Mouse (Mus musculus): ENCODE data around the gene Ankrd63.

The Ankrd63 gene

DNA sequence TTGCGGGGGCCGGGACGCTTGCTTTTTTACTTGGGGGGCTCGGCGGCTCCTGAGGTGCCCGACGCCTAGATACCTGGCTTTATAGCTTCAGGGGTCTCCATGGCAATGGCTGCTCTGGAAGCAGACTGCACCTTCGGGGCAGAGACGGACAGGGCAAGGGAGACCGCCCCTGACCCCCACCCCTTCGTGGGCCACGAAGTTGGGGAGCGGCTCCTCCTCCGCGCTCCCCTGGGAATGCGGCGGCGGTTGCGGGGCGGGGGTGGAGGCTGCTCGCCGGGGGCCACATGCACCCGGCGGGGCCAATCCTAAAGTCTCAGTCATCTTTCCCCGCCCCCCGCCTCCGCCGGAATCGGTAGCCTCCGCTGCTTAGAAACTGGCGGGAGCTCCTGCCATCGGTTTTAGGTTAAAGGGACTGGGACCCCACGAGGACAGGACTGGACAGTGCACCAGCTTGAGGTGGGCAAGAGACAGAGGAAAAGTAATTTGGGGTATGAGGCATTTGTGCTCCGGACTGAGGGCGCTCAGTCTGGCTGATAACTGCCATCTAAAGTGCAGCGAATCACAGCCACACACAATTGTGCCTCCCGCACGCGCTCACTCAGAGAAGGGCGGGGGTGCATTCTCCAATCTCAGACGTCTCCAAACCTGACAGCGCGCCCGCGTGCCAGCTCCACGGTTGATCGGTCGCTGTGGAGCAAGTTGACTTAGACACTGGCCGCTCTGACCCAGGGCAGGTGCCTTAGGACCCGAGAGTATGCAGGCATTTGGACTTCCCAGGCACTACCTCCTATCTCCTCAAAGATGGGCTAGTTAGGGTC is at the start of gene Ankrd63:
Ankrd63 (minus strand) TSS at position 51 of the 818 bp plus-strand sequence.
- in situ Hi-C loops (cut with MboI) = no loop called here

DNA sequence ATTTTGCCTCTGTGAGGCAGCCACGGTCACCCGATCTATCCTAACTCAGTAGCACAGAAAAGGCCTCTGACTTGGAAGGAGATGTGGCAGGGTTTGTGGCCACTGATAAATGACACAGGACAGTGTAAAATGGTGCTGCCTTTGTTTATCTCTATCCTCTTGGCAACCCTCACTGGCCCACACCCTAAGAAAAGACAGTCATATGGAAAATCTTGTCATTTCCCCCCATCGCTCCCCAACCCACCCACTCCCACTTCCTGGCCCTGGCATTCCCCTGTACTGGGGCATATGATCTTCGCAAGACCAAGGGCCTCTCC is 49.0 kb upstream of the Ankrd63 start:
- in situ Hi-C loops (cut with MboI) = loop anchor here (10.0 to 25.0 kb wide), 2 partner anchors 135 to 268 kb away; no protein-coding TSS in a partner anchor

DNA sequence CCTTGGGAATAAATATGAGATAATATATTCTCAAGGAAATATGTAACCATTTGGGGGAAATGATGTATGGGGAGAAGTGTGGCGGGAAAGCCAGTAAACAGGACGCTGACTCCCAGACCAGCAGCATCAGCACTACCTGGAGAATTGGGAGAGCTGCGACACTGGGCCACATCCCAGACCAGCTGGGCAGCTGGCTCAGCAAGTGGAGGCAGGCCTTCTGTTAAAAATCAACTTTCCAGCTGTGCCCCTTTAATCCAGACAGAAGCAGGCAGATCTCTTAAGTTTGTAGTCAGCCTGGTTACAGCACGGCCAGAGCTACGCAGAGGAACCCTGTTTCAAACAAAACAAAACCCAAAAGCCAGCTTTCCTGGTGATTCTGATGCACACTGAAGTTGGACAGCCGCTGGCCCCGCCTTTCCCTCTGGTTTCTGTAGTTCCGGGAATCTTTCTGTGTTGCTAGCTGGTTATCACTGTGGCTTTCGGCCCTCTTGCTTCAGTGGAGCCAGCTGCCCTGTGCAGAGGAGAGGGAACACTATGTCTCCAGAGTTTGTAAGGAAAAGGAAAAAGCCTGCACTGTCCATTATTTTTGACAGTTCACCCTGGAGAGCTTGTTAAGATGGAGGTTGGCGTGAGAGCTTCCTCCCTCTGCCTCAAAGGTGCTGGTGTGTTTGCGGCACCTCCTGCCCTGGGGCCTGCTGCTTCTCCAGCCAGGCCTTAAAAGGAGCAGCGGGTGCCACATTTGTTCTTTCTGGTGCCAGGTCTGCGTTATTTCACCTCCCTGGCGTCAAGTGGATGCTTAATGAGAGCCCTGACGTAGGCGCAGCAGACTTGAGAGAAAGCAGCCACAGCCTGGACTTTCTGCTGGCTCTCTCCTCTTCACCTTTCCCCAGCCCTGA is 48.4 kb upstream of the Ankrd63 start:
- in situ Hi-C loops (cut with MboI) = loop anchor here (10.0 to 25.0 kb wide), 2 partner anchors 135 to 267 kb away; no protein-coding TSS in a partner anchor

DNA sequence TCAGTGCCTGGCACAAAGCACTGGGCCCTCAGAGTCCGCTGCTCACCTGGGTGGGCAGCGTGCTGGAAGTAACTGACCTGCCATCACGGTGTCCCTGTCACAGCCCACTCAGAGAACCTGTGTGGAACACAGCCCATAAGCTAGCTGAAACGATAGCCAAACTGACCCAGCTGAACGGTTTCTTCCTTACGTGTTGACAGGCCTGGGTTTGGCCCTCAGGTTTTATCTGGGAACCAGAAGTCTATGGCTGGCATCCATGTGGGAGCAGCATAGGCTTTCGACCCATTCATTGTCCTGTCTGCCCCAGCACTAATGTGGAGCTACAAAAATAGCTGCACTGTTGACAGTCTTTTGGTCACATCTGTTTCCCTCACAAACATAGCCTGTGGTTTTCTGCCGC is 46.7 kb upstream of the Ankrd63 start:
- in situ Hi-C loops (cut with MboI) = loop anchor here (10.0 to 25.0 kb wide), 2 partner anchors 137 to 266 kb away; no protein-coding TSS in a partner anchor

DNA sequence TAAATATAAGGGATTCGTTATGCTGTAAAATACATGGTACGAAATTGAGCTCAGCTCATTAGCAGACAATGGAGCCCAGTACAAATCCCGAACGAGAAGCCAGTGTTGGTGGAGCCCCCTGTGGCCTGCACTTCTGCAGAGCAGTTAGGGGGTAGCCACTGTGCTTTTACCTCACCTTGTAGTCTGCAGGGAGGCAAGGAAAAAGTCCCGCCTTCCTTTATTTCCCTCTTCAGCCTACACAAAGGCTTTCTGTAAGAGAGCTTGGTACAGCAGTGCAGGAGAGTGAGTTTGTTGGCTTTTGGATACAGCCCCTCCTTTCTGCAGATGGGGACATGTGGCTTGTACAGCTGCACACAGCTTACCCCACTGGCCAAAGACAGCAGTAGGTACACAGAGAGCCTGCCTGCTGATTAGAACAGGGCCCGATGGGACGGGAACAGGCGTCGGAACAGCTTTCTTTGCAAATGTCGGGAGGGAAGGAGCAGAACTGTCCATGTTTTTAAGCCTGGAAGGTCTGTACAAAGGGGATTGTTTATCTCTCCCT is 45.6 kb upstream of the Ankrd63 start:
- in situ Hi-C loops (cut with MboI) = no loop called here

DNA sequence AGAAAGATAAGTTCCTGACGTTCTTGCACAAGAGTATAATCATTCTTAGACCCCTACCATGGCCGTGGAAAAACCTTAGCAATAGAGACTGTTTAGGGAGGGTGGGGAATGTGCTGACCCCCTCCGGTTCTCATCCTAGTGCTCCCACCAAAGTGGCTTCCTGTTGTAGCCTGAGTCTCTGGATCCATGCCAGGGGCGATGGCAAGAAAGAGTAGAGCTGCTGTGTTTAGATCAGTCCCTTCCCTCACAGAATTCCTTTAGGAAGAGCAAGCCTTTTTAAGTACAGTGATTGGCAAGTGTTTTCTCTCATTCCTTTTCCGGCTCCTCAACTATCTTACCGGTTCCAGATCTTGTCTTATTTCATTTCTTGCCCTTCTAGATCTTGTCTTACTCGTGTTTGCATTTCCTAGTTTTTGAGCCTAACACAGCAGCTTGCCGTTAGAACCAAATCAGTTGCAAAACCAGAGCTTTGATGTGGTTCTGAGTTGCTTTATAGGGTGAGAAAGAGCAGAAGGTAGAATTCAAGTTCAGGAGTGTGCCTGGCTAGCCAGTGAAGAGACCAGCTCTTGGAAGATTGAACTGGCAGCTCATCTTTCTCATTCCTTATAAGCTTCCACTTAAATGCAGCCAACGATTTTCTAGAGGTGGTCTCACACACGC is 43.7 kb upstream of the Ankrd63 start:
- in situ Hi-C loops (cut with MboI) = no loop called here

DNA sequence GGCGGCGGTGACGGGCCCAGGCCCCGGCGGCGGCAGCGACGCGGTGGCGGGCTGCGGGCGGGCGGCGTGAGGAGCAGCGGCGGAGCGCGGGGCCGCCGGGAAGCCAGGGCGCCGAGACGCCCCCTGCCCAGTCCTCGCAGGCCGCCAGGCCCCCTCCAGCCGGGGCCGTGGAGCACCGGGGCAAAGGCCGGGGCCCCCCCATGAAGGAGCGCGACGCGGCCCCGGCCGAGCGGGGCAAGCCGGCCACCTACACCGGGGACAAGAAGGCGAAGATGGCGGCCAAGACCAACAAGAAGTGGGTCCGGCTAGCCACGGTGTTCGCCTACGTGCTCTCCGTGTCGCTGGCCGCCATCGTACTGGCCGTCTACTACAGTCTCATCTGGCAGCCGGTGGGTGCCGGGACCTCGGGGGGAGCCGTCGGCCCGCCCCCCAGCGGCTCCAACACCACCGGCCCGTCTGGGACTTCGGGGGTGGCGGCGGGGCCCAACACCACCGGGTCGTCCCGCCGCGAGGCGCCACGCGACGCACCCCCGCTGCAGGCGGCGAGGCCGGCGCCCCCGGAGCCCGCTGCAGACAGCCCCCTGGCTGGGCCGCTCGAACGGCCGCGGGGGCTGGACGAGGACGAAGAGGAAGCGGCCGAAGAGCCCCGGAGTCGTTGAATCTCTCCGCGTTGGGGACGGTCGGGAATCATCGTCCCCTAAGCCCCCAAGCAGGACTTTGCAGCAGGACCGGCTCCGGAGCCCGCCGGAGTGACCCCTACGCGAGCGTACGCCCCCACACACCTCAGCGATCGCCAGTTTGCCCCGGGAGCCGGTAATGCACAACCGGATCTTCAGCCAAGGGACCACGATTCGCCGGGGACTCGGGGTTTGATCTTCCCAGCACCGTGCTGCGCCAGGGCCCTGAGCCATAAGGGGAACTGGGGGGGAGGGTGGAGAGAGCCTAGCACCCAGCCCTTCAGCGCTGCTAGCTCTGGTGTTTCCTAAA is 42.4 kb upstream of the Ankrd63 start:
- in situ Hi-C loops (cut with MboI) = no loop called here

DNA sequence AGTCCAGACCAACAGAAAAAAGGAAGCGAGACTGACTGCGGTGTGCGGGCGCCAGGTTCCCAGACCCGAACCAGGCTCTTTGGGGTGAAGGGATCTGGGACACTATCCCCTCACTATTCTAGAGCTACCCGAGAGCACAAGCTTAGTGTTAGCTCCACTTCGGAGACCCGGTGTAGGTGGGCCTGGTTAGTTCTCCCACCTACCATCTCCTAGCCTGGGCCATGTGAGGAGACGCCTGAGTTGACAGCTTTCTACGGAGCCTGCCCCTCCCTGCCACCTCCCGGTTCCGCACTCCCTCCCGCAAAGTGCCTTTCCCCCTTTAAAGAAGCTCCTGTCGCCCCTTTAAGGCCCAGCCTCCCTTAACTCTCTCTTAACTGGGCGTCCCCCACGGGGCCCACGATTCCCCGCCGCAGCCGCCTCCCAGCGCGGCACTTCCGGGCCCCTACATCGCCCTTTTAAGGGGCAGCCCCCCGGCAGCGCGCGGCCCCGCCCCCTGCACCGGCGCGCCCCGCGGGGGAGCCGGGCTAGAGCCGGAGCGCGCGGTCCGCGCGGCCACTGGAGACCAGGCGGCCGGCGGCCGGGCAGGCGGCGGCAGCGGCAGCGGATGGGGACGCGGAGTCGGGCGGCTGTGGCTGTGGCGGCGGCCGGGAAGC is 41.6 kb upstream of the Ankrd63 start, which contains the start of gene Inafm2:
Inafm2 (plus strand) TSS at position 527 of the 653 bp plus-strand sequence.
- in situ Hi-C loops (cut with MboI) = no loop called here

DNA sequence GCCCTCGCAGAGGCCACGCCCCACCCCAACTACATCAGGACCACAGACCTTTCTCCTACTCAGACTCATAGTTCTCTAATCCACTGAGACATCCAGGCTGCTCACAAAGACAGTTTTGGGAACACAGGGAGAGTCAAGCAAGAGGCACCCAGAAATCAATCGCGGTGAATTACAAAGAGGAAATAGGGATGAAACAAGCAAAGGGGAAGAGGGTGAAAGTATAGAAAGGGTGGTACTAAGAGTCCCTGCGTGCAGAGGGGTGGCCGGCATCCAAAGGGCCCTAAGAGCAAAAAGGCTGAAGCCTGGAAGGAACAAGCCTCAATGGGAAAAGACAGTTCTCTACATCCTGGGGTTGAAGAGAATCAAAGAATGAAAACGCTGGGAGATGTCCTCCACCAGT is 40.9 kb upstream of the Ankrd63 start:
- in situ Hi-C loops (cut with MboI) = no loop called here

DNA sequence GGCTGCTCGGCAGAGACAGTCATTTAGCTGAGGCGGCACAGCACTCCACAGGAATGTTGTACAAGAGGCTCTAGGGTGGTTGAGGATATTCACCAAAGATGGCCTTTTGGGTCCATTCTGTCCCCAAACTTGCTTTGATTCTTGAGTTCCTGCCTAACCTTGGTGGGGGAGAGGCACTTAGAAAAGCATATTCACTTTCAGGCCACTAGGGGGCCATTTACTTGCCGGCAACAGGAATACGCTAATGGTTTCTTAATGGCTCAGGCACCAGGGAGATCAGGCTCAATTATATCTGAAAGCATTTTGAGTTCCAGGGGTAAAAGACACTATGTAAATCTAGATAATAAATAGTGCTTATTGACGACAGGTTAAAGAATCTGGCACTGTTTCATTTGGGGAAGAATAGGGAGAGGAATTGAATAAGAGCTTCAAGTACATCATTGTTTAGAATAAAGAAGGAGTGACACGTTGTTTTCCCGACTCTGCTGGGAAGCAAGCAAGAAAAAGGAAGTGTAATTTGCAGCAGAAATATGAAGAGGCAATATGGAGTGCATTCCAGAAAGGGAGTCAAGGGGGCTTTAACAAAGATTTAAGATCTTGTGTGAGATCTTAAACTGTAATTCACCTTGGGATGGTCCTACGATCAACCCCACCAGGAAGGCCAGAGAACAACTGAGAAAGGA is 39.6 kb upstream of the Ankrd63 start:
- in situ Hi-C loops (cut with MboI) = no loop called here

DNA sequence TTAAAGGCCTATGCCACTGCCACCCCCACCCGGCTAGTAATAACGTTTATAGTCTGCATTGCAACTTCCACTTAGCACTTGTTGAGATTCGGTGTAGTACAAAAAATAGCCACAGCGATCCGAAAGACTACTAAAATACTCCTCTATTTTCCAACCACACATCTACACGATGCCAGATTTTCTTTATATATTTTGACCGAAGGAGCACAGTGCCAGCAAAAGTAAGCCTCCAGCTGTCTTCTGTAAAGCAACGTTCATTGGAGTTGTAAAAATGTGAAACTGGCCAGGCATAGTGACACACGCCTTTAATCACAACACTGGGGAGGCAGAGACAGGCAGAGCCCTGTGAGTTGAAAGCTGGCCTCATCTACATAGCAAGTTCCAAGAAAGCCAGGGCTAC is 37.4 kb upstream of the Ankrd63 start:
- in situ Hi-C loops (cut with MboI) = no loop called here

DNA sequence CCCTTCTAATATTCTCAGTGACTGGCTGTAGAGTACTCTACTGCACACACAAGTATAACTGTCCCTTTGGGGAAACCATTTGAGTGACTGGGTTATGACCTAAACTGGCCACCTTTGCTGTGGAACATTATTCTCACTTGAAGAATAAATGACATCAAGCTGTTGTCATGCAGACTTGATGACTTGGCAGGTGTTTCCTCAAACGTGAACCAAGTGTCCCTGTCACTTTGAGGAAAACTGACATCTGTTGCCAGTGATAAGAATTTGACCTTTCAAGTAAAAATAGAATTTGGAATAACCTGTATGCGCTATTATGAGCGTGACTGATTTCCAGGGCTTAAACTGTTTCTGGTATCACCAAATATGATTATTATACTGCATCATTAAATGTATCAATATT is 36.6 kb upstream of the Ankrd63 start:
- in situ Hi-C loops (cut with MboI) = no loop called here

DNA sequence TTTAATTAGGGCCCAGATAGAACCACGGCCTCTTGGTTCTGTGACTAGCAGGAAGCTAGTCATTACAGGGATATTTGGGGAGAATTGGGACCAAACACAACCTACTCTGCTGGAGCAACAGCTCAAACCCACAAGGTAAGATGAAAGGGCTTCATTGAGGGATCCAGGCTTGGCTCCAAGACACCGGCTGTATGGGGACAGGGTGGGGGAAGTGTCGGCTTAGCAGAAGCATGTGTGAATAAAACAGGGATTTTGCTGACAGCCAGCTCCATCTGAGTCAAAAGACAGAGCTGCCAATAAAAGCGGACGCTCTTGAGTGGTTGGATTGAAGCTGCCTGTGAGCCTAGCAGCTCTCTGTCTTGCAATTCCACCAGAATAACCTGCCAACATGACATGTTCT is 29.6 kb upstream of the Ankrd63 start:
- in situ Hi-C loops (cut with MboI) = no loop called here

DNA sequence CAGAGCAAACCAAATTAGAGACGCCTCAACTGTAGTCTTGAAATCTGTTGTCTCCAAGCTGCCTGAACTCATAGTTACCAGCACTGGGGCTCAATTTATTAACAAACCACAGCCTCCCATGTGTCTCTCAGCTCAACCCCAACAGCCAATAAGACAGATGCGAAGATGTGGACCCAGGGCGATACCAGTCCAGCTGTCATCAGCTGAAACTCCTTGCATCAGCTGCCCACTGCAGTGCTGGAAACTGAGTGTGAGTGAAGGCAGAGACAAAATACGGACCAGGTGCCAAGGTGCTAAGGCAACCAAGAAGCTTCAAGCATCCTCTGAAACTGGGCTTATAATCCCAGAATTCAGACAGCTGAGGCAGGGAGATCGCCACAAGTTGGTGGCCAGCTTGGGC is 28.2 kb upstream of the Ankrd63 start:
- in situ Hi-C loops (cut with MboI) = no loop called here

DNA sequence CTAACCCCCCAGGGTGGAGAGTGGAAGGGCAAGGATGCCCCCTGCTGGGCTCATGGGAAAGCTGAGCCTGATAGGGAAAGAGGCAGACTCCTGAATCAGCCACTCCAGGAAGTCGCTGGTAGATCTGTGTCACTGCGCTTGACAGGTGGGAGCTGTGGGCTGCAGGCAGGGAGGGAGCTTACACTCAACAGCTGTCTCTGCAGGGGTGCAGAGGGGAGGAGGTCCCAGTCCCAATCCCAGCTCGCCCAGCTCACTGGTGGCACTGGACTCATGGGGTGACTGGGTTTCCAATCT is 26.8 kb upstream of the Ankrd63 start:
- in situ Hi-C loops (cut with MboI) = no loop called here

DNA sequence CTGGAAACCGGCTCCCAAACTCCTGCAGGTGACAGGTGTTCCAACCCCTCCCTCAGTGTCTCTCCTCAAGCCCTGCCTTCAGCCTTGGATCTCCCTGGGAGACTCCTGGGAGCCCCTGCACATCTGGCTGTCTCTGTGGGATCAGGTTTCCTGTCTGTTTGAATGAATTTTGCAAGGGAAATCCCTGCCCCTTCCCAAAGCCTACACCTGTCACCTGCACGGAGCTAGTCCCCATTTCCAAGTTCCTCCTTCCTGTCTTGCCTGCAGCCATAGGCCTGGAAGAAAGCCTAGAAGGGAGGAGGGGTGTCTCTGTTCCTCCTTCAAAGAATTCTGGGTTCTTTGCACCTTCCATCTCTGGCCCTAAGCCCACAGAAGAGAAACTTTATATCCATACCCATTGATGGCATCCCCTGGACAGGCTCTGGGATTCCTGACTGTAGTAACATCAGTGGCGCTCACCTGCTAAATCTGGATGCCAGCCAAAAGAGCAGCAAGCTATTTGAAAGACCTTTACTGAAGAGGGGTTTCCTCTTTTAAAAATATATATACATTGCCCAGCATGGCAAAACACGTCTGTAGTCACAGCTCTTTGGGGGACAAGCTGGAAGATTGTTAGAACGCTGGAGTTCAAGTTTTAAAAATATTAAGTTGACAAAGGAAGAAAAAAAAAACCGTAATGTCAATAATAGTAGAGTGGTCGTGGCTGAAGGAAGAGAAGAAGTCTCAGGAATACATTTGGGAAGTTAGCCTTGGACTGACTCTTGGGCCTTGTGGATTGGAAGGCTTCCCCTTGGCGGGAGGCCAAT is 26.3 kb upstream of the Ankrd63 start:
- in situ Hi-C loops (cut with MboI) = no loop called here

DNA sequence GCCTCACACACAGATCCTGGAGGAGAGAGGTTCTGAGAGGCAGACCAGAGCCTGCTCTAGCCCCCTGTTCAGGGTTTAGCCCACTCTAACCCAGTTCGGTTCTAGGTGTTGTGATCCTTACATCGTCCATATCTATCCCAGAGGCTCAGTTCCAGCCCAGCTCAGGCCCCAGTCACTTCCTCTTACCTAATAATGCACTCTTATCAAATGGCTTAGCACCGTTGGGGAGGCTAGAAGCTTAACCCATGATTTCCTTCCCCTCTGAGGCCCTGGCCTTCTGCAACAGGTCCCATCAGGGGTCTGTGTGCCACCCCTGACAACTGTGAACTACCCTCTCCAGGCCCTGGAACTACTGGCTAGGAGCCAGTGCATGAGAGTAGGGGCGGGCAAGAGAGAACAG is 25.4 kb upstream of the Ankrd63 start:
- in situ Hi-C loops (cut with MboI) = no loop called here

DNA sequence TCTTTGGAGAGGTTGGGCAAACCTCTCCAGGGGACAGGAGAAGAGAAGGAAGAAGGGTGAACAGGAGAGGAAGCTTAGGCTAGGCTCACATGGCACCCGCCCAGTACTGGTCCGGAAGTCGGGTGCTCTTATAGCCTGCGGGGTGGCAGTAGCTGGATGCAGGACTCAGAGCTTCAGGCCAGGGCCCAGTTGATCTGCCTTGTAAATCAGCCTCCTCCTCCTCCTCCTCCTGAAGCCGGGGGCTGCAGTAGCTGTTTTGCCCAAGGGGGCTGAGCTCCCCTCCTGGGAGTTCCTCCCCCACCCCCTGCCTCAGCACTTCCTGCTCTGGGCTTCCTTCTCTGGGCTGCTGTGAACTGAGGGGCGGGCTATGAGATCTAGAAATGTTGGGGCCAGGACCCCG is 24.6 kb upstream of the Ankrd63 start, which contains the start of gene Plcb2:
Plcb2 (minus strand) TSS at position 102 of the 400 bp plus-strand sequence.
- in situ Hi-C loops (cut with MboI) = no loop called here

DNA sequence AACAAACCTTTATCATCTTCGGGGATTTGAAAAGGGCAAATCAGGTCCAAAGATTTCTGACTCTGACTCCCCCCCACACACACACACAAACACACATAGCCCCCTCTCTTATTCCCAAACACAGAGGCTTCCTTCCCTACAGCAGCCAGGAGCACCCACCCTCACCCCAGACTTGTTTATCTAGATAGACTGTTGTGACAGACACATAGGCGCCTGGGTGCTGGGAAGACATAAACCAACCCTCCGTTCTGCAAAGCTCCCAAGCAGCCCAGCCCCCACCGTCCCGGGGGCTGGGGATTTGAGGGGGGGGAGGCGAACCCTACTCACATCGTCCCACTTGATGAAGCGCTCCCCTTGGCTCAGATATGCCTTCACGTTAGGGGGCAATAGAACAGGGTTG is 24.1 kb upstream of the Ankrd63 start:
- in situ Hi-C loops (cut with MboI) = no loop called here
